In the genomic region with DNA sequence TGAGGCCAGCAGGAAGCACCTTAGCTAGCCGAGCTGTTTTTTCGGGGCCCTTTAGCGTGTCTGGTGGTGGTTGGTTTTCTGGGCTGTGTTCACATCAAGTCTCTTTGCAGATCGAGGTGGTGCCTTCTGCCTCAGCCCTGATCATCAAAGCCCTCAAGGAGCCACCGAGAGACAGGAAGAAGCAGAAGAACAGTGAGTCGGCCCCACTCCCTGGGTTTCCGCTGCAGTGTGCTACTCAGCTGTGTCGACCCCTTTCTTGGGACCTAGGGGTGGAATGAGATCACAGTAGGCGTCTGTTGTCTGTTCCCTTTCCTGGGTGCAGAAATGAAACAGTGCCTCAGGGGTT, we compare ENCODE assay signal across 8 mouse cellular contexts. TPM values are rescaled to one million over a fixed set of nuclear protein-coding genes. Genes with fewer than 3 reads are reported as not detected.
DNase-seq lines count a peak whose midpoint lies in the region; TF ChIP-seq lines count a peak whose summit lies in the region.

No protein-coding gene starts in this region.

- DNase-seq in layer of hippocampus, adult 2 months (ENCODE audit: low spot score in 2 of 2) = no peak
- DNase-seq in layer of hippocampus, adult 11-12 months (ENCODE audit: low spot score) = no peak
- no peak for DNase-seq in limb, embryonic 10.5 days (ENCODE audit: low spot score)
- peak; percentile 32 for DNase-seq in splenic B cell, adult 2 months (ENCODE audit: low read depth, low spot score)
- DNase-seq in layer of hippocampus, postnatal 10 days (ENCODE audit: low spot score in 2 of 2) = no peak
- no peak for DNase-seq in urinary bladder, adult 2 months (ENCODE audit: low spot score)
- no peak for DNase-seq in ovary, postnatal 36 days (ENCODE audit: low spot score)

- TF ChIP-seq CTCF in layer of hippocampus, adult 2 months (conservative IDR thresholded peaks at IDR 0.05) = no peak
- TF ChIP-seq CTCF in cortical plate, adult 2 months (IDR thresholded peaks at IDR 0.05; ENCODE audit: extremely low read depth, insufficient read depth, low read length) = no peak

- no peaks in the 10 kb centered on the region for H3K27me3 ChIP-seq in limb, embryonic 10.5 days (ENCODE audit: low read depth, poor library complexity, severe bottlenecking)
- no peaks in the 10 kb centered on the region for H3K27me3 ChIP-seq in splenic B cell, adult 2 months (ENCODE audit: control insufficient read depth, insufficient read depth, low read length, poor library complexity, severe bottlenecking)

- H3K27ac ChIP-seq in layer of hippocampus, adult 2 months = peak overlapping the region; percentile 90; the same call in 1 of the 2 replicates
- no peak overlapping the region for H3K27ac ChIP-seq in cortical plate, adult 2 months (ENCODE audit: insufficient read depth, low read length)
- H3K27ac ChIP-seq in limb, embryonic 10.5 days = peak overlapping the region; percentile 96

- WGBS in limb, embryonic 10.5 days = 7% methylated on average over 9 of the region's 9 CpGs

- peaks cover 4% of the 10 kb centered on the region for H3K4me1 ChIP-seq in cortical plate, adult 2 months (ENCODE audit: control insufficient read depth, insufficient read depth, low read length)
- peaks cover 59% of the 10 kb centered on the region for H3K4me1 ChIP-seq in limb, embryonic 10.5 days

- peak overlapping the region; percentile 85 for H3K4me3 ChIP-seq in layer of hippocampus, adult 2 months
- H3K4me3 ChIP-seq in cortical plate, adult 2 months (ENCODE audit: insufficient read depth, low read length) = peak overlapping the region; percentile 62; the same call in 1 of the 2 replicates
- peak overlapping the region; percentile 71 for H3K4me3 ChIP-seq in limb, embryonic 10.5 days

- H3K9me3 ChIP-seq in limb, embryonic 10.5 days (replicated peaks) = no peaks in the 10 kb centered on the region

- no peak for TF ChIP-seq POLR2A in cortical plate, adult 2 months (IDR thresholded peaks at IDR 0.05; ENCODE audit: extremely low read depth, insufficient read depth, low read length)

- H3K36me3 ChIP-seq in limb, embryonic 10.5 days = peaks cover 31% of the 10 kb centered on the region
- H3K36me3 ChIP-seq in splenic B cell, adult 2 months (ENCODE audit: control insufficient read depth, insufficient read depth, low read length, poor library complexity, severe bottlenecking) = peaks cover 12% of the 10 kb centered on the region

RNA-seq across cellular contexts. Expression of a gene that starts 1.4 kb away (rescaled TPM):
- 10 to 100 TPM; 36.8 to 37.9 TPM for total RNA-seq in layer of hippocampus, adult 2 months (2021)
- 25.6 and 25.9 TPM in 2 replicates for polyA plus RNA-seq in cortical plate, adult 2 months (2012; rRNA removed)
- 5.3 and 7.5 TPM in 2 replicates for polyA plus RNA-seq in limb, embryonic 10.5 days (2016; fragmentation: Nextera tagmentation; extraction: Ambion mirVana)
- total RNA-seq in layer of hippocampus, postnatal 10 days (2021) = 10 to 100 TPM; 36.5 to 40.4 TPM
- polyA plus RNA-seq in urinary bladder, adult 2 months (2012; rRNA removed) = 15.1 and 15.9 TPM in 2 replicates

RNA-seq across cellular contexts. Expression of a gene that starts 1.5 kb away (rescaled TPM):
- total RNA-seq in layer of hippocampus, adult 2 months (2021) = 100 to 1,000 TPM; 115 to 125 TPM
- polyA plus RNA-seq in cortical plate, adult 2 months (2012; rRNA removed) = 484 and 506 TPM in 2 replicates
- 194 and 232 TPM in 2 replicates for polyA plus RNA-seq in limb, embryonic 10.5 days (2016; fragmentation: Nextera tagmentation; extraction: Ambion mirVana)
- total RNA-seq in layer of hippocampus, postnatal 10 days (2021) = 100 to 1,000 TPM; 155 to 179 TPM
- 1,100 and 1,122 TPM in 2 replicates for polyA plus RNA-seq in urinary bladder, adult 2 months (2012; rRNA removed)

RNA-seq across cellular contexts. Expression of a gene that starts 19.0 kb away (rescaled TPM):
- total RNA-seq in layer of hippocampus, adult 2 months (2021) = 10 to 100 TPM; 19.1 to 21.7 TPM
- polyA plus RNA-seq in cortical plate, adult 2 months (2012; rRNA removed) = 47.5 TPM in 2 replicates
- 16.5 and 22.3 TPM in 2 replicates for polyA plus RNA-seq in limb, embryonic 10.5 days (2016; fragmentation: Nextera tagmentation; extraction: Ambion mirVana)
- 10 to 100 TPM; 23.2 to 26.9 TPM for total RNA-seq in layer of hippocampus, postnatal 10 days (2021)
- 21.0 and 21.5 TPM in 2 replicates for polyA plus RNA-seq in urinary bladder, adult 2 months (2012; rRNA removed)
